Mouse (Mus musculus) midbrain, postnatal 0 days (tissue): ENCODE measurements around the gene Vezf1. TPM values are rescaled to one million over a fixed set of nuclear protein-coding genes. Genes with fewer than 3 reads are reported as not detected.

Experiments
- ATAC-seq: fragments of 200-750 bp; cut with Nextera tagmentation; 2 replicates; pipeline ENCODE4 v1.8.0; 2017; ENCODE audit warnings: moderate number of reproducible peaks, mild to moderate bottlenecking, moderate TSS enrichment, moderate library complexity; ENCODE audit not compliant: low FRiP score
- DNase-seq: peaks from one replicate; pipeline ENCODE4 v3.0.0-alpha.2; 2015; ENCODE audit warnings: low spot score
- H3K27ac ChIP-seq: fragments of 300-500 bp; sonication (generic); 2 replicates; pipeline ENCODE4 v1.5.1; 2014; ENCODE audit warnings: low read depth, mild to moderate bottlenecking, low read length, mixed read lengths
- H3K27me3 ChIP-seq: fragments of 300-500 bp; sonication (generic); 2 replicates; pipeline ENCODE4 v1.6.1; 2014; ENCODE audit warnings: low read length, control low read depth, mixed read lengths; ENCODE audit not compliant: insufficient read depth
- H3K36me3 ChIP-seq: fragments of 300-500 bp; sonication (generic); 2 replicates; pipeline ENCODE4 v1.6.1; 2014; ENCODE audit warnings: low read length, control low read depth, mixed read lengths; ENCODE audit not compliant: insufficient read depth
- H3K4me1 ChIP-seq: fragments of 300-500 bp; sonication (generic); 2 replicates; pipeline ENCODE4 v1.6.1; 2014; ENCODE audit warnings: mild to moderate bottlenecking, control low read depth, antibody characterized with exemption, low read length, mixed read lengths; ENCODE audit not compliant: insufficient read depth
- H3K4me2 ChIP-seq: fragments of 300-500 bp; sonication (generic); 2 replicates; pipeline ENCODE4 v1.6.1; 2014; ENCODE audit warnings: low read depth, mild to moderate bottlenecking, low read length, mixed read lengths; ENCODE audit not compliant: poor library complexity, severe bottlenecking
- H3K4me3 ChIP-seq: fragments of 300-500 bp; sonication (generic); 2 replicates; pipeline ENCODE4 v1.5.1; 2014; ENCODE audit warnings: low read depth, mild to moderate bottlenecking, low read length, moderate library complexity
- H3K9ac ChIP-seq: fragments of 300-500 bp; sonication (generic); replicated peaks from 2 replicates; pipeline ENCODE4 v1.6.1; 2014; ENCODE audit warnings: mild to moderate bottlenecking, low read length, moderate library complexity, mixed read lengths; ENCODE audit not compliant: poor library complexity, severe bottlenecking
- H3K9me3 ChIP-seq: fragments of 300-500 bp; sonication (generic); 2 replicates; pipeline ENCODE4 v1.6.1; 2016; ENCODE audit warnings: low read length, control low read depth
- CTCF ChIP-seq: IDR thresholded peaks from 2 replicates; pipeline ENCODE4 v1.5.1; 2016; ENCODE audit warnings: antibody characterized with exemption, mild to moderate bottlenecking
- WGBS: fragments of 180-500 bp; shearing (Covaris S2); extraction: QIAGEN DNeasy Blood & Tissue Kit; methylation state at CpG from one replicate; pipeline ENCODE4 v1.1.7; 2014; 5-methylcytosine and 5-hydroxymethylcytosine counted together
- polyA plus RNA-seq: library from polyadenylated mRNA; unstranded; fragments of >200 nt; fragmentation: Nextera tagmentation; extraction: Ambion mirVana; gene quantifications from 2 replicates; pipeline ENCODE4 v1.2.1, GENCODE M21; 2015
- total RNA-seq: library from RNA; depleted of rRNA; stranded (reverse); fragments of >200 nt; gene quantifications from 2 replicates; pipeline ENCODE4 v1.2.3, GENCODE M21; 2014

Vezf1 gene
- total and polyA plus RNA-seq, 2 experiments from 2014 or later = 30.9 to 31.4 TPM

DNA sequence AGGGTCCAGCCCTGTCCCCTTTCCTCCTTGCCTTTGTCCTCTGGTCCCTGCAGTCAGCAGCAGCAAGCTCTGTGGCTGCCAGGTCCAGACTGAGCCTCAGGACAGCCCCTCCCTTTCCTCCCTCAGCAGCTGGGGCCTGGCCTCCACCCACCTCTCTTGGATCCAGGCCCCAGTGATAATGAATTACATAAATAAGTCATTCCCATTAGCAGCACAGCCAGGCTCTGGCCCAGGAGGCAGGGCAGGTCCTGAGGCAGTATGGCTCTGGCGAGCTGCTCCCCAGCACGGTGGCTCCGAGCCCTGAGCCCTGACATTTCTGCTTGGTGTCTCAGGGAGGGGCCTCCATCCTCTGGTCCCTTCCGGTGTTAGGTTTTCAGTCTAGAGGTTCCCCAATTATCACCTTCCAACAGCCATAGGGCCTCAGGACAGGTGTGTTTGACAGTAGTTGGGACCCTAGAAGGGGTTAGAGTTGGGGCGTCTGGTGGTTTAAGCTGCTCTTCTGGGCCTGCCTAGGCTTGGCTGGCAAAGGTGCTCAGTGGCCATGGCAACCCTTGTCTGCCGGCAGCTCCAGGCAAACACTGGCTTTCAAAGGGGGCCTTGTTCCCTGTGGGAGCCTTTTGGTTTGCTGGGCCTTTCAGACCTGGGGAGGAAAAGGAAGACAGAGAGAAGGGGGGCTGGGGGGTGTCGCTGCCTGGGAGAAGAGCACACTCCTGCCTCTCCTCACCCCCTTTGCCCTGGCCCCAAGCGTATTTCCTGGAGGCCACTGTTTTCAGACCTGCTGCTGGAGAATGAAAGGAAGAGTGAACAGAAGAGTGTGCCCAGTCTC lies 51.0 kb downstream of the Vezf1 start:
- H3K9me3 ChIP-seq = no peaks in the 10 kb centered on the region
- H3K4me1 ChIP-seq = peaks cover 21% of the 10 kb centered on the region
- DNase-seq (peak; percentile 91), ATAC-seq (peak; percentile 82)
- peak overlapping the region; percentile 48 for H3K9ac ChIP-seq
- WGBS = 7% methylated on average over 8 of the region's 8 CpGs
- no peaks in the 10 kb centered on the region for H3K27me3 ChIP-seq
- no peaks in the 10 kb centered on the region for H3K36me3 ChIP-seq
- H3K27ac ChIP-seq = peak overlapping the region; percentile 63
- peak overlapping the region; percentile 9; the same call in 1 of the 2 replicates for H3K4me2 ChIP-seq
- no peak overlapping the region for H3K4me3 ChIP-seq
- TF ChIP-seq CTCF = no peak

DNA sequence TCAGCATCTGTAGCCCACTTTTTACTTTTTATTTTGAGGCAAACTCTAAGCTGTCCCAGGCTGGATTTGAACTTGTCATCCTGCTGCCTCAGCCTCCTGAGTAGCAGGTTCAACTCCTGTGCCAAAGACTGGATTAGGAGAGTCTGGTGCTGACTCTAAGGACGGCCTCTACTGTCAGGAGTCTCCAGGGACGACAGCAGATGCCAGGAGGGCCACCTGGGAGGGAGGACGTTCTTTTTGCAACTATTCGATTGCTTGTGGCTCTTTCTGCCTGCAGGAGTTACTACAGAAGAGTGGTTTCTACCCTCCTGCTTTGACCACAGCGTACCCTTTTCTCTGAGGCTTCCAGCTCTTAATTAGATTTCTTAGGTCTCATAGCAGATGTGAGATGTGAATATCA lies 54.5 kb downstream of the Vezf1 start:
- WGBS = 30% methylated on average over 5 of the region's 5 CpGs
- Histone ChIP-seq H3K9ac (no peak overlapping the region), H3K36me3 (no peaks in the 10 kb centered on the region), H3K4me2 (no peak overlapping the region), H3K9me3 (no peaks in the 10 kb centered on the region), H3K4me1 (peaks cover 15% of the 10 kb centered on the region), H3K27ac (no peak overlapping the region), H3K4me3 (no peak overlapping the region), H3K27me3 (no peaks in the 10 kb centered on the region)
- ATAC-seq (no peak), DNase-seq (no peak)
- TF ChIP-seq CTCF = no peak

DNA sequence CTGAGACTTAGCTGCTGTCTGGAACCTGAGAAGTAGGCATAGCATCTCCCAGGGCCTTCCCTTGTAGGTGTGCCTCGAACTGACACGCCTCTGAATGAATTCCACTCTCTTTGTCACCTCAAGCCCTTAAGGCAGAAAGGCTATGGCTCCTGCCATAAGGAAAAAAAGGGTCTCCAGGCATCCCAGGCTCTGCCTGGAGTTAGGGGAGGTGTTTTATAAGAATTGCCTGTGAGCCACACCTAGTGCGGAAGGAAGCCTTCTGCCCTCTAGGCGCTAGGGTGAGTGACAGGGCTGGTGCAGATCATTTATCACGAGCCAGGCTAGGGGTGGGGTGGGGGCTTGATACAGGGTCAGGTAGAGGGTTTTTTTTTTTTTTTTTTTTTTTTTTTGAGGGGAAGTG lies 54.9 kb downstream of the Vezf1 start:
- TF ChIP-seq CTCF = no peak
- 80% methylated on average over 5 of the region's 5 CpGs for WGBS
- Histone ChIP-seq H3K4me1 (peaks cover 14% of the 10 kb centered on the region), H3K36me3 (no peaks in the 10 kb centered on the region), H3K27me3 (no peaks in the 10 kb centered on the region), H3K27ac (no peak overlapping the region), H3K9me3 (no peaks in the 10 kb centered on the region), H3K4me3 (no peak overlapping the region), H3K4me2 (no peak overlapping the region), H3K9ac (no peak overlapping the region)
- ATAC-seq (no peak), DNase-seq (no peak)

DNA sequence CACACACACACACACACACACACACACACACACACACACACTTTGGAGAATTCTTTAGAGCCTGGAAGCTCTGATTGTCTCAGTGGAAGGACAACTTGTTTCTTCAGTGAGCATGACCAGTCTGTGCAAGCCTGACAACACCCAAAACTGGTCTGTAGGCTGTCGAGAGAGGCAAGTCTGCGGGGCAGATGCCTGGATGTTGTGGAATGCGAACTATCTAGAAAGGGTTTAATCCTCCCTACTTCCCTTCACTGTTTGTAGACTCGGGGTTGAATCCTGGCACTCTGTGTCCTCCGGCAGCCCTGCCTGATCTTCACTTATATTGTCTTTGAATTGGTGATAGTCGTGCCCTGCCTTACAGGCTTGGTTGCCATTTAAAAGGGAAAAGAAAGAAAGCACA lies 55.7 kb downstream of the Vezf1 start:
- ATAC-seq (no peak), DNase-seq (no peak)
- no peaks in the 10 kb centered on the region for H3K9me3 ChIP-seq
- no peak overlapping the region for H3K4me2 ChIP-seq
- peaks cover 10% of the 10 kb centered on the region for H3K4me1 ChIP-seq
- WGBS = 28% methylated on average over 6 of the region's 6 CpGs
- H3K9ac ChIP-seq = no peak overlapping the region
- H3K36me3 ChIP-seq = no peaks in the 10 kb centered on the region
- no peak overlapping the region for H3K27ac ChIP-seq
- H3K27me3 ChIP-seq = no peaks in the 10 kb centered on the region
- TF ChIP-seq CTCF = no peak
- no peak overlapping the region for H3K4me3 ChIP-seq

DNA sequence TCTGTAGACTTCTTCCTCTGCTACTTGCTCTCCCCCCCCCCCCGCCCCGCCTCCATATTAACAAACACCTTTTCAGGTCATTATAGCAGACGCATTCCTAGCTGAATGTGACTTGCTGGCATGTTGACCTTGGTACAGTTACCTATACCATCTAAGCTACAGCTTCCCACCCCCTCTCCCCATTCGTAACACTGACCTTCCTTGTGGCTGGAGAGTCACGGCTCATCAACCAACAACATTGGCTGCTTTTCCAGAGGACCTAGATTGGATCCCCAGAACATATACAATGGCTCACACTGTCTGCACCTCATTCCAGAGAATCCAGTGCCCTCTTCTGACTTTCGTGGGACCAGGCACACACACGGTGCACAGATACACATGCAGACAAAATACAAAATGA lies 57.4 kb downstream of the Vezf1 start:
- DNase-seq (no peak), ATAC-seq (no peak)
- Histone ChIP-seq H3K4me3 (no peak overlapping the region), H3K27me3 (no peaks in the 10 kb centered on the region), H3K4me1 (0 out of 2 replicates have a peak, but pooled peaks cover 2% of the 10 kb centered on the region), H3K27ac (no peak overlapping the region), H3K9me3 (no peaks in the 10 kb centered on the region), H3K4me2 (no peak overlapping the region), H3K9ac (no peak overlapping the region), H3K36me3 (no peaks in the 10 kb centered on the region)
- WGBS = 68% methylated on average over 6 of the region's 7 CpGs
- no peak for TF ChIP-seq CTCF

DNA sequence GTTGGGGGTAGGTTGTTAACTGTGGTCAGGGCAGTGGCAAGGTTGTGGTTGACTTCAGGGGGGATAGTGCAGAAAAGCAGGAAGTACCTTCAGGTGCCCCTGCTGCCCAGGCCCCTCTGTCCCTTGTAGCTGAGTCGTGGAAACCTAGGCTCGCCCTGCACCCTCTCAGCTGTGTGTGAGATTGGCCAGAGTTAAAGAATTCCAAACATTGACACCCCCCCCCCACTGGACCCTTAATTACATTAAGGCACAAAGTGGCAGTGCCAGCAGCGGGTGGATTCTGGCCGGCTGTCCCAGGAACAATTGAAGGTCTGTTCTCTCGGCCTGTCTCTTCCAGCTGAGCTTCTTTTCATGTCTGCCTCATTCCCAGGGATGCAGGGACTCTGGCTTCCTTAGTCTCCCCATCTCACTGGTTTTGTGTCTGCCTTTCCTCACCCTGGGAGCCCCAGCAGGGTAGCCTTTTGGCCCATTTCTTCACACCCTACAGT lies 58.3 kb downstream of the Vezf1 start:
- H3K4me1 ChIP-seq = 0 out of 2 replicates have a peak, but pooled peaks cover 2% of the 10 kb centered on the region
- 32% methylated on average over 5 of the region's 5 CpGs for WGBS

More for the DNA sequence above, 58.3 kb downstream of the Vezf1 start:
- Histone ChIP-seq H3K27me3 (no peaks in the 10 kb centered on the region), H3K4me3 (no peak overlapping the region), H3K27ac (0 out of 2 replicates have a peak overlapping the region, but pooled peaks have one; percentile 47), H3K9me3 (no peaks in the 10 kb centered on the region), H3K9ac (no peak overlapping the region), H3K4me2 (no peak overlapping the region), H3K36me3 (no peaks in the 10 kb centered on the region)
- DNase-seq = peak; percentile 78
- ATAC-seq = peak; percentile 34; the same call in 1 of the 2 replicates
- no peak for TF ChIP-seq CTCF
